Mouse (Mus musculus): ENCODE measurements around the gene Coro7. TPM values are rescaled to one million over a fixed set of nuclear protein-coding genes. Genes with fewer than 3 reads are reported as not detected.
A peak's percentile ranks its signal among the peaks of the same experiment; 100 is the strongest.

Coro7 gene
- polyA plus RNA-seq, 1 experiment from 2014 or later = 11.2 TPM

- WGBS = 61% methylated on average over 5 of the region's 5 CpGs
- H3K9me3 ChIP-seq (replicated peaks) = no peaks in the 10 kb centered on the region
- H3K4me3 ChIP-seq = peak overlapping the region; percentile 69; the same call in 1 of the 2 replicates
- no peaks in the 10 kb centered on the region for H3K27me3 ChIP-seq
- H3K4me1 ChIP-seq (replicated peaks) = peaks cover 18% of the 10 kb centered on the region
- H3K36me3 ChIP-seq = peaks cover 19% of the 10 kb centered on the region
- no peak overlapping the region for H3K9ac ChIP-seq
- peak overlapping the region; percentile 91; the same call in 1 of the 2 replicates for H3K4me2 ChIP-seq
- H3K27ac ChIP-seq = no peak overlapping the region
- no peak for ATAC-seq (replicated peaks; ENCODE audit: insufficient number of reproducible peaks, insufficient read depth, low FRiP score, low read depth)
Measured at GRCm38 (mm10) chr16:4678080-4678479, 1.5 kb downstream of the Coro7 start.

DNA sequence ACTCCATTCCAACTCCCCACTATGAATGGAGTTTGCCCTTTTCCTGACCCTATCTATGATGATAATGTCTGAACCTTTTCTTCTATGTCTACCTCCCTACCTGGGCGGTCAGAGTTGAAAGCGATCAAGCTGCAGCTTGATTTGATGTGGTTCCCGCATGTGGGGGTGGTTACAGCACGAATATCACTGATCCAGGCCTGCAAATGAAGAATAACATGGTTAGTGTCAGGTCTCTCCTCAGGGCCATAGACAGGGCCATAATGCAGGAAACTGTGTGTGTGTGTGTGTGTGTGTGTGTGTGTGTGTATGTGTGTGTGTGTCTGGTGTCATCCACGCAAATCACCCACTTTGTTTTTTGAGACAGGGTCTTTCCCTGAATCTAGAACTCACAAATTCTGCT is 2.7 kb downstream of the Coro7 start:
- Histone ChIP-seq H3K27me3 (no peaks in the 10 kb centered on the region), H3K4me2 (no peak overlapping the region), H3K4me1 (replicated peaks) (peaks cover 15% of the 10 kb centered on the region), H3K4me3 (no peak overlapping the region), H3K36me3 (peaks cover 25% of the 10 kb centered on the region), H3K9me3 (replicated peaks) (no peaks in the 10 kb centered on the region), H3K27ac (no peak overlapping the region), H3K9ac (no peak overlapping the region)
- 89% methylated on average over 5 of the region's 5 CpGs for WGBS
- no peak for ATAC-seq (replicated peaks; ENCODE audit: insufficient number of reproducible peaks, insufficient read depth, low FRiP score, low read depth)

GRCm38 (mm10) chr16:4674091-4674490 is 5.5 kb downstream of the Coro7 start:
- H3K9ac ChIP-seq = no peak overlapping the region
- no peaks in the 10 kb centered on the region for H3K9me3 ChIP-seq (replicated peaks)
- H3K4me2 ChIP-seq = no peak overlapping the region
- peaks cover 27% of the 10 kb centered on the region for H3K36me3 ChIP-seq
- 77% methylated on average over 4 of the region's 4 CpGs for WGBS
- no peak overlapping the region for H3K27ac ChIP-seq
- peaks cover 14% of the 10 kb centered on the region for H3K4me1 ChIP-seq (replicated peaks)
- no peak for ATAC-seq (replicated peaks; ENCODE audit: insufficient number of reproducible peaks, insufficient read depth, low FRiP score, low read depth)
- no peaks in the 10 kb centered on the region for H3K27me3 ChIP-seq
- H3K4me3 ChIP-seq = no peak overlapping the region

- Histone ChIP-seq H3K27me3 (no peaks in the 10 kb centered on the region), H3K4me2 (no peak overlapping the region), H3K36me3 (peaks cover 25% of the 10 kb centered on the region), H3K27ac (no peak overlapping the region), H3K4me1 (replicated peaks) (no peaks in the 10 kb centered on the region), H3K9ac (no peak overlapping the region), H3K9me3 (replicated peaks) (no peaks in the 10 kb centered on the region), H3K4me3 (no peak overlapping the region)
- 68% methylated on average over 5 of the region's 5 CpGs for WGBS
- ATAC-seq (replicated peaks; ENCODE audit: insufficient number of reproducible peaks, insufficient read depth, low FRiP score, low read depth) = no peak
Measured at GRCm38 (mm10) chr16:4670317-4670716, 9.3 kb downstream of the Coro7 start.

DNA sequence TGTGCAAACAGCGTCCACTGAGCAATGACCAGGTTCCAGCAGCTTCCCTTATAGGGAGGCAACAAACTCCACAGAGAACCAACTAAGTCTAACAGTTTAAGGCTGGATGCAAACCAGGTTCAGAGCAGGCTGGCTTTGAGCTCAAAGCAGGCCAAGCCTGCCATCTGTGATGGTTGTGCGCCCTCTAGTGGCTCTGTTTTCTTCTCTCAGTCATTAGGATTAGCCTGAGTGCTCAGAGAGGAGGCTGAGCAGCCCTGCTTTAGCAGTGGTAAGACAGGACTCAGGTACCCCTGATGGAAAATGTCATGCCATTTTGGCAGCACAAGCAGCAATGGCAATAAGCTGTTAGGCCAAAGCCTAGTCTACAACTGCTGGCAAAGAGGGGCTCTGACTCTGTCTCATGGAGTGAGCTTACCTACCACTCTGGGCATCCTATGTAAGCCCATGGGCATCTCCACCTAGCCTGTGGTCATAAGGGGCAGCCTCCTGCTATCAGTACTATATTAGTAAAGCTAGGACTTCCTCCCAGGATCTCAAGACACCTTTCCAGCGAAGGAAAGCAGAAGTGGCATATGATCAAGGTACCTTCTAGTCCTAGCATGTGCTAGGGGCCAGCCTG is 12.3 kb downstream of the Coro7 start:
- no peak overlapping the region for H3K4me2 ChIP-seq
- H3K27me3 ChIP-seq = no peaks in the 10 kb centered on the region
- peaks cover 20% of the 10 kb centered on the region; the same call in 1 of the 2 replicates for H3K36me3 ChIP-seq
- H3K4me1 ChIP-seq (replicated peaks) = 0 out of 2 replicates have a peak, but pooled peaks cover 3% of the 10 kb centered on the region
- no peak overlapping the region for H3K9ac ChIP-seq
- H3K4me3 ChIP-seq = no peak overlapping the region
- no peaks in the 10 kb centered on the region for H3K9me3 ChIP-seq (replicated peaks)
- peak; percentile 64 for ATAC-seq (replicated peaks; ENCODE audit: insufficient number of reproducible peaks, insufficient read depth, low FRiP score, low read depth)
- 24% methylated on average over 3 of the region's 3 CpGs for WGBS
- H3K27ac ChIP-seq = no peak overlapping the region

DNA sequence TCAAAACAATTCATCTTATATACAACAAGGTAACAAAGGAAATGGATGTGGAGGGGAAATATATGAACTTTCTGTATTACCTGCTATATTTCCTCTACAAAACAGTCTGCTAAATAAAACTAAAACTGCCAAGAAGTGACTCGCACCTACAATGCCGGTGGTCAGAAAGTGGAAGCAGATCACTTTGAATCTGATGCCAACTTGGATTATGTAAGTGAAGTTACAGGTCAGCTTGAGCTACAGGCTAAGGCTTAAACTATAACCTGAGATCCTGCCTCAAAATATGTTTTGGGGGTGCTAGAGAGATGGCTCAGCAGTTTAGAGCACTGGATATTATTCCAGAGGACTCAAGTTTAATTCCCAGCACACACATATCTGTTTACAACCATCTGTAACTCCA is 13.9 kb downstream of the Coro7 start:
- Histone ChIP-seq H3K27me3 (no peaks in the 10 kb centered on the region), H3K36me3 (peaks cover 23% of the 10 kb centered on the region), H3K4me1 (replicated peaks) (0 out of 2 replicates have a peak, but pooled peaks cover 3% of the 10 kb centered on the region), H3K9me3 (replicated peaks) (no peaks in the 10 kb centered on the region), H3K4me2 (no peak overlapping the region), H3K27ac (no peak overlapping the region), H3K4me3 (no peak overlapping the region), H3K9ac (no peak overlapping the region)
- WGBS = 89% methylated on average over 2 of the region's 2 CpGs
- no peak for ATAC-seq (replicated peaks; ENCODE audit: insufficient number of reproducible peaks, insufficient read depth, low FRiP score, low read depth)

DNA sequence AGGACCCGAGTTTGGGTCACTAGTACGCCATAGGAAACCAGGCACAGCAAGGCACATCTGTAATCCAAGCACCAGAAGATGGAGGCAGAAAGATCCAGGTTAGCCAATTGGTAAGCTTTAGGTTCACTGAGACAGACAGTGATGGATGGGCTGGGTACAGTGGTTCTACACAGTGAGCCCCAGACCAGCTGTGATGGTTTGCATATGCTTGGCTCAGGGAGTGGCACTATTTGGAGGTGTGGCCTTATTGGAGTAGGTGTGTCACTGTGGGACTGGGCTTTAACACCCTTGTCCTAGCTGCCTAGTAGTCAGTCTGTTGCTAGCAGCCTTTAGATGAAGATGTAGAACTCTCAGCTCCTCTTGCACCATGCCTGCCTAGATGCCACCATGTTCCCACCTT is 15.8 kb downstream of the Coro7 start:
- WGBS = 82% methylated on average over 2 of the region's 2 CpGs
- Histone ChIP-seq H3K4me1 (replicated peaks) (peaks cover 10% of the 10 kb centered on the region), H3K9ac (no peak overlapping the region), H3K27me3 (no peaks in the 10 kb centered on the region), H3K4me2 (no peak overlapping the region), H3K27ac (no peak overlapping the region), H3K36me3 (peaks cover 20% of the 10 kb centered on the region), H3K9me3 (replicated peaks) (no peaks in the 10 kb centered on the region), H3K4me3 (no peak overlapping the region)
- no peak for ATAC-seq (replicated peaks; ENCODE audit: insufficient number of reproducible peaks, insufficient read depth, low FRiP score, low read depth)

GRCm38 (mm10) chr16:4661605-4662004 is 18.0 kb downstream of the Coro7 start:
- Histone ChIP-seq H3K9ac (no peak overlapping the region), H3K4me3 (no peak overlapping the region), H3K4me2 (no peak overlapping the region), H3K27ac (no peak overlapping the region), H3K36me3 (peaks cover 14% of the 10 kb centered on the region), H3K9me3 (replicated peaks) (no peaks in the 10 kb centered on the region), H3K27me3 (no peaks in the 10 kb centered on the region), H3K4me1 (replicated peaks) (peaks cover 19% of the 10 kb centered on the region)
- no peak for ATAC-seq (replicated peaks; ENCODE audit: insufficient number of reproducible peaks, insufficient read depth, low FRiP score, low read depth)
- 64% methylated on average over 2 of the region's 2 CpGs for WGBS

DNA sequence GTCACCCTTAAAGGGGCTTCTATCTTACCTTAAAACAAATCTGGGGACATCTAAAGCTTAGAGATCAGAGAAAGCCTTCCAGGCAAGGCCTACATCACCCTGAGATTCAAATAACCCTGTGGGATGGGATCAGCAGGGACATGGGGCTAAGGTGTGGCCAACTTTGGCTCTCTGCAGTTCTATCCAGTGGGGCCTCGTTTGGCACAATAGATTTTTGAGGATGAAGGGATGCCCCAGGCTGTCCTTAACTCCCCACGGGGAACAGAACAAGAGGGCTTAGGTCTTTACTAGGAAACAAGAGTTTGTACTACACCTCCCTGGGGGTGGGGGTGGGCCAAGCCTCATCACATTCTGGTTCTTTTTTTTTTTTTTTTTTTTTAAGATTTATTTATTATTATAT is 20.3 kb downstream of the Coro7 start:
- peaks cover 42% of the 10 kb centered on the region for H3K4me1 ChIP-seq (replicated peaks)
- H3K27me3 ChIP-seq = no peaks in the 10 kb centered on the region
- H3K36me3 ChIP-seq = peaks cover 9% of the 10 kb centered on the region
- ATAC-seq (replicated peaks; ENCODE audit: insufficient number of reproducible peaks, insufficient read depth, low FRiP score, low read depth) = no peak
- no peaks in the 10 kb centered on the region for H3K9me3 ChIP-seq (replicated peaks)
- peak overlapping the region; percentile 75 for H3K27ac ChIP-seq
- no peak overlapping the region; the same call in 1 of the 2 replicates for H3K9ac ChIP-seq
- H3K4me3 ChIP-seq = no peak overlapping the region
- H3K4me2 ChIP-seq = no peak overlapping the region
- WGBS = 34% methylated on average over 2 of the region's 2 CpGs

GRCm38 (mm10) chr16:4658781-4659245 is 20.8 kb downstream of the Coro7 start:
- Histone ChIP-seq H3K36me3 (peaks cover 8% of the 10 kb centered on the region), H3K27me3 (no peaks in the 10 kb centered on the region), H3K4me3 (no peak overlapping the region), H3K27ac (peak overlapping the region; percentile 75), H3K9me3 (replicated peaks) (no peaks in the 10 kb centered on the region), H3K4me2 (peak overlapping the region; percentile 28; the same call in 1 of the 2 replicates), H3K4me1 (replicated peaks) (peaks cover 47% of the 10 kb centered on the region), H3K9ac (no peak overlapping the region; the same call in 1 of the 2 replicates)
- 20% methylated on average over 11 of the region's 11 CpGs for WGBS
- ATAC-seq (replicated peaks; ENCODE audit: insufficient number of reproducible peaks, insufficient read depth, low FRiP score, low read depth) = peak; percentile 57

GRCm38 (mm10) chr16:4656571-4657081 is 23.0 kb downstream of the Coro7 start:
- WGBS = 46% methylated on average over 9 of the region's 9 CpGs
- no peak for ATAC-seq (replicated peaks; ENCODE audit: insufficient number of reproducible peaks, insufficient read depth, low FRiP score, low read depth)
- Histone ChIP-seq H3K27me3 (no peaks in the 10 kb centered on the region), H3K27ac (peak overlapping the region; percentile 79), H3K9me3 (replicated peaks) (no peaks in the 10 kb centered on the region), H3K9ac (no peak overlapping the region; the same call in 1 of the 2 replicates), H3K4me3 (no peak overlapping the region), H3K36me3 (peaks cover 3% of the 10 kb centered on the region), H3K4me1 (replicated peaks) (peaks cover 63% of the 10 kb centered on the region), H3K4me2 (0 out of 2 replicates have a peak overlapping the region, but pooled peaks have one; percentile 3)
